Mouse (Mus musculus): ENCODE results near the gene Lrp8. TPM values are rescaled to one million over a fixed set of nuclear protein-coding genes. Genes with fewer than 3 reads are reported as not detected.

Gene Lrp8
- polyA plus RNA-seq, 1 experiment, result 2.8 TPM

GRCm38 (mm10) chr4:107819990-107820719 is 18.1 kb downstream of the Lrp8 start:
- no peak overlapping the region for H3K4me3 ChIP-seq (replicated peaks; ENCODE audit: extremely low read depth, low read depth, low read length)
- 76% methylated on average over 16 of the region's 16 CpGs for WGBS
- TF ChIP-seq POLR2A (IDR thresholded peaks at IDR 0.05; ENCODE audit: borderline replicate concordance, extremely low read depth, low read depth, low read length) (no peak), CTCF (IDR thresholded peaks at IDR 0.05; ENCODE audit: insufficient read depth, low read length) (no peak)
- no peak for DNase-seq
- H3K4me1 ChIP-seq (ENCODE audit: control insufficient read depth, insufficient read depth, low read length), result no peaks in the 10 kb centered on the region

- TF ChIP-seq POLR2A (IDR thresholded peaks at IDR 0.05; ENCODE audit: borderline replicate concordance, extremely low read depth, low read depth, low read length) (no peak), CTCF (IDR thresholded peaks at IDR 0.05; ENCODE audit: insufficient read depth, low read length) (no peak)
- WGBS, result 68% methylated on average over 8 of the region's 8 CpGs
- Histone ChIP-seq H3K4me1 (ENCODE audit: control insufficient read depth, insufficient read depth, low read length) (no peaks in the 10 kb centered on the region), H3K4me3 (replicated peaks; ENCODE audit: extremely low read depth, low read depth, low read length) (no peak overlapping the region)
- DNase-seq, result no peak
These were observed 19.0 kb downstream of the Lrp8 start for GRCm38 (mm10) chr4:107820856-107821619.

GRCm38 (mm10) chr4:107822936-107823411 is 20.9 kb downstream of the Lrp8 start:
- TF ChIP-seq CTCF (IDR thresholded peaks at IDR 0.05; ENCODE audit: insufficient read depth, low read length) (no peak), POLR2A (IDR thresholded peaks at IDR 0.05; ENCODE audit: borderline replicate concordance, extremely low read depth, low read depth, low read length) (no peak)
- no peak overlapping the region for H3K4me3 ChIP-seq (replicated peaks; ENCODE audit: extremely low read depth, low read depth, low read length)
- no peaks in the 10 kb centered on the region for H3K4me1 ChIP-seq (ENCODE audit: control insufficient read depth, insufficient read depth, low read length)
- no peak for DNase-seq
- 65% methylated on average over 9 of the region's 9 CpGs for WGBS

GRCm38 (mm10) chr4:107823511-107823910 is 21.4 kb downstream of the Lrp8 start:
- 66% methylated on average over 11 of the region's 11 CpGs for WGBS
- Histone ChIP-seq H3K4me3 (replicated peaks; ENCODE audit: extremely low read depth, low read depth, low read length) (no peak overlapping the region), H3K4me1 (ENCODE audit: control insufficient read depth, insufficient read depth, low read length) (no peaks in the 10 kb centered on the region)
- TF ChIP-seq CTCF (IDR thresholded peaks at IDR 0.05; ENCODE audit: insufficient read depth, low read length) (no peak), POLR2A (IDR thresholded peaks at IDR 0.05; ENCODE audit: borderline replicate concordance, extremely low read depth, low read depth, low read length) (no peak)
- DNase-seq, result no peak

- 35% methylated on average over 10 of the region's 10 CpGs for WGBS
- Histone ChIP-seq H3K4me1 (ENCODE audit: control insufficient read depth, insufficient read depth, low read length) (no peaks in the 10 kb centered on the region), H3K4me3 (replicated peaks; ENCODE audit: extremely low read depth, low read depth, low read length) (no peak overlapping the region)
- TF ChIP-seq CTCF (IDR thresholded peaks at IDR 0.05; ENCODE audit: insufficient read depth, low read length) (no peak), POLR2A (IDR thresholded peaks at IDR 0.05; ENCODE audit: borderline replicate concordance, extremely low read depth, low read depth, low read length) (no peak)
- DNase-seq, result no peak
These were observed 26.7 kb downstream of the Lrp8 start for GRCm38 (mm10) chr4:107828727-107829218.

GRCm38 (mm10) chr4:107829675-107830074 is 27.6 kb downstream of the Lrp8 start:
- WGBS, result 52% methylated on average over 2 of the region's 2 CpGs
- Histone ChIP-seq H3K4me3 (replicated peaks; ENCODE audit: extremely low read depth, low read depth, low read length) (no peak overlapping the region), H3K4me1 (ENCODE audit: control insufficient read depth, insufficient read depth, low read length) (no peaks in the 10 kb centered on the region)
- no peak for TF ChIP-seq CTCF (IDR thresholded peaks at IDR 0.05; ENCODE audit: insufficient read depth, low read length)
- no peak for TF ChIP-seq POLR2A (IDR thresholded peaks at IDR 0.05; ENCODE audit: borderline replicate concordance, extremely low read depth, low read depth, low read length)
- DNase-seq, result no peak

- no peak overlapping the region for H3K4me3 ChIP-seq (replicated peaks; ENCODE audit: extremely low read depth, low read depth, low read length)
- no peaks in the 10 kb centered on the region for H3K4me1 ChIP-seq (ENCODE audit: control insufficient read depth, insufficient read depth, low read length)
- no peak for DNase-seq
- 81% methylated on average over 10 of the region's 10 CpGs for WGBS
- no peak for TF ChIP-seq POLR2A (IDR thresholded peaks at IDR 0.05; ENCODE audit: borderline replicate concordance, extremely low read depth, low read depth, low read length)
- TF ChIP-seq CTCF (IDR thresholded peaks at IDR 0.05; ENCODE audit: insufficient read depth, low read length), result no peak
These were observed 28.1 kb downstream of the Lrp8 start for GRCm38 (mm10) chr4:107830189-107830588.

GRCm38 (mm10) chr4:107830821-107831221 is 28.8 kb downstream of the Lrp8 start:
- no peak for TF ChIP-seq POLR2A (IDR thresholded peaks at IDR 0.05; ENCODE audit: borderline replicate concordance, extremely low read depth, low read depth, low read length)
- TF ChIP-seq CTCF (IDR thresholded peaks at IDR 0.05; ENCODE audit: insufficient read depth, low read length), result no peak
- H3K4me3 ChIP-seq (replicated peaks; ENCODE audit: extremely low read depth, low read depth, low read length), result no peak overlapping the region

GRCm38 (mm10) chr4:107831678-107832077 is 29.6 kb downstream of the Lrp8 start:
- 89% methylated on average over 6 of the region's 6 CpGs for WGBS
- TF ChIP-seq POLR2A (IDR thresholded peaks at IDR 0.05; ENCODE audit: borderline replicate concordance, extremely low read depth, low read depth, low read length) (no peak), CTCF (IDR thresholded peaks at IDR 0.05; ENCODE audit: insufficient read depth, low read length) (no peak)
- no peak for DNase-seq
- H3K4me1 ChIP-seq (ENCODE audit: control insufficient read depth, insufficient read depth, low read length), result no peaks in the 10 kb centered on the region
- no peak overlapping the region for H3K4me3 ChIP-seq (replicated peaks; ENCODE audit: extremely low read depth, low read depth, low read length)

More at GRCm38 (mm10) chr4:107830821-107831221, 28.8 kb downstream of the Lrp8 start:
- H3K4me1 ChIP-seq (ENCODE audit: control insufficient read depth, insufficient read depth, low read length), result no peaks in the 10 kb centered on the region
- WGBS, result 76% methylated on average over 7 of the region's 7 CpGs
- DNase-seq, result no peak
